Mouse (Mus musculus) thymus, postnatal 25 days (tissue): ENCODE results near the gene Tmem45a2.
"Not testable (repeated sequence)": the region's sequence is repeated elsewhere in the genome, so short reads cannot be mapped to it uniquely, and the experiment has no call there.

ENCODE experiments used
- DNase-seq: peaks from one replicate; pipeline ENCODE4 v3.0.0; 2022

The Tmem45a2 gene

DNA sequence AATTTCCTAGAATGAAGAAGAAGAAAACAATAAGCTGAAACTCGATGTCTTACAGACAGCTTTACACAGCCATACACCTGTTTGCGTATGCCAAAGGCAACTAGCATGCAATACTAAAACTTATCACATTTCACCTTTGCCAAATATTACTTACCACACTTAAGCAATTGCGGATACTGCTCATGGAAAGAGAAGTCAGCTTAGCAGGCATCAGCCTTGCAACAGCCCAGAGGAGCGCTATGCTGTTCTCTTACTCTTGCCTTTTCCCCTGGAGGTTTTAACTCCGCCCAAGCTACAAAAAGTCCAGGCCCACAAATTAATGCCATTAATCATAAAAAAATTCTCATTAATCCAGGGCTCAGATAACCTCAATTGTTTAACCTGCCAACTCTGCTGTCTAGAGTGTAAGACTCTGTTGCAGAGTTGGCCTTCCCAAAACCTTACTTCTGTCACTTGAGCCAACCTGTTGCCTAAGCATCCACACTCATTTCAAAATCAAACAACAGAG, at the start of gene Tmem45a2:
TSS of gene Tmem45a2 (minus strand) at position 241 of the 508 bp plus-strand sequence.
- DNase-seq: no peak

- DNase-seq: no peak
These were observed 46.4 kb upstream of the Tmem45a2 start for GRCm38 (mm10) chr16:57117562-57117961.

DNA sequence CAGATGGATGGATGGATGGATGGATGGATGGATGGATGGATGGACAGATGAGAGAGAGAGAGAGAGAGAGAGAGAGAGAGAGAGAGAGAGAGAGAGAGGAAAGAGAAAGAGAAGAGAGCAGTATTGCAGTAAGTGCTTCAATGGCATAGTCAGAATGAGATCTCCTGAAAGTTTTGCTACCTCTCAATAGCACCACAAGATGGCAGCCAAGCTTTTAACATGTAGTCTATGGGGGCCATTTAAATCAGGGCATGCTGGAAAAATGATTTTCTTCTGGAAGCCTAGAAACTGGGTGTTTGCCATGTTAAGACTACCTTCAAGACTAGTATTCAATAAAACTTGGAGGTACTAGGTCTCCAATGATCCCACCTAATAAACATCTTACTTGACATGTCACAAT, 44.9 kb upstream of the Tmem45a2 start:
- DNase-seq: no peak

DNA sequence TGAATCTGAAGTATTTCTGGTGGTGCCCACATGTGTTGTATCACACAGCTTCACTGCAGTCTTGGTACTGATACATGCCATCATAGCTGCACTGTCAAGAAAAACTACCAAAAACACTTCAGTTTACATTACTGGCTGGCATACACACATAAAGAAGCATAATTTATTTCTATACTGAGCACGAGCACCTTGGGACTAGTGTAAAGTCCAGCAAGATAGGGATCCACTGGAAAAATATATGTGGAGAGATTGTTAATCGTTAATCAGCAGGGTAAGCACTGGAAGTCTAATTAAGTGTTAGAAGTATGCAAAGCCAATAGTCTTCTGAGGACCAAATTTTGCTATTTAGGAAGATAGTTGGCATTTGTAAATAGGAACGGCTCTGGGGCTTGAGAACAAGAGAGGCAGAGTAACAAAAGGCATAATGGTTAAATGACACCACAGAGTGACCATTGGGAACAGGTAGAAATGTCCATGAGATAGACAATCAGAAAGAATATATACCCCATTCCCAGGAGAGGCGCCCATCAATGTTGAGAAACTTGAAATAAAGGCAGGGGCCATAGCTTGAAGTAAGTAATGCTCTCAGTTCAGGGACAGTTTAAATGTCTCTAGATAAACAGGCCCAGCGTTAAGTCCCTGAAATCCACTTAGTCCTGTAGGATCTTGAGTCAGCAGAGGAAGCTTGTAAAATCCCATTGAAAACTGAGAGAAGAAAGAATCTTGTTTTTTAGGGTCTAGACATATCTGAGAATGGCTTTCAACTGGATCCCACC, 35.2 kb upstream of the Tmem45a2 start:
- no peak for DNase-seq

DNA sequence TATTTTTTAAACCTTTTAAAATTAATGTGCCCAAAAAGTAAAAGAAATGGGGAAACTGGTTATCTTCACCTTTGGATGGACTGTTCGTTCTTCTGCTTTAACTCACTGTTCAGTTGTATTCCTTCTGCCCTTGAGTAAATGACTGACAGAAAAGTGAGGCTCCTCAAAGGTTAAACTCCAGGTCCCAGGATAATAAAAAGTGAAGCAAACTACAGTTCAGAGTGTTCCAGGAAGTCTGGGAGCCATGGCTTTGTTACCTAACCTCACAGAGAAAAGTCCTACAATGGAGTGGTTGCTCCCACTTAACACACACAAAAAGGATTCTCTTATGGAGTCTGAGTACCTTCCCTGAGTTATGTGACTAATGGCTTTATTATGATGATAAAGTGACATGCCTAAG, 30.0 kb upstream of the Tmem45a2 start:
- no peak for DNase-seq

- DNase-seq: no peak
These were observed 28.5 kb upstream of the Tmem45a2 start for GRCm38 (mm10) chr16:57099572-57100237.

DNA sequence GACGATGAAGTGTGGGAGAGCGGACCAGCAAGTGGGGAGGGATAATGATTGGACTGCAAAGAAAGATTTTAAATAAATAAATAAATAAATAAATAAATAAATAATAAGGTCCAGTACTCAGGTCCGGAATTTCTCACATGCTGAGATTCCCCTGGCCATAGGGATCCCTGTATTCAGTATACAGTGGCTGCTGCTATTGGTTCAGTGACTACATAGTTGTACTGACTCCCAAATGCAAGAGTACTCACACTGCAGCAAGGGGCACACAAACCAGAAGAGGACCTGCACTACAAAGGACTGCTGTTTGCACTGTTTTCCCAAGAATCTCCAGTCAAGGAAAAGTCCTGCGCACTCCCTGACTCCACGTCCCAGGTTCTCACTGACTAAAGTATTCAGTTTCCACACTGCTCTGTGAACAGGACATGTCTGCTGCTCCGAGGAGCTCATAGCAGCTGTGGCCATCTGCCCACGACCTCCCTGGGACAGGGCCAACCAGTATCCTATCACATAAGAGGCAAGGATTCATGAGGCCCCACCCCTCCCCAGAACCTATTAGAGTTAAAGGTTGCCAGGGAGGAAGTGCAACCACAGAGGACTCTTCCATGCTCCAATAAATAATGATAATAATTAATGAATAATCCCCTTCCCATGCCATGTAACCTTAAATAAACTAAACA, 27.4 kb upstream of the Tmem45a2 start:
- no peak for DNase-seq

GRCm38 (mm10) chr16:57092911-57093605, 21.9 kb upstream of the Tmem45a2 start:
- DNase-seq: no peak

DNA sequence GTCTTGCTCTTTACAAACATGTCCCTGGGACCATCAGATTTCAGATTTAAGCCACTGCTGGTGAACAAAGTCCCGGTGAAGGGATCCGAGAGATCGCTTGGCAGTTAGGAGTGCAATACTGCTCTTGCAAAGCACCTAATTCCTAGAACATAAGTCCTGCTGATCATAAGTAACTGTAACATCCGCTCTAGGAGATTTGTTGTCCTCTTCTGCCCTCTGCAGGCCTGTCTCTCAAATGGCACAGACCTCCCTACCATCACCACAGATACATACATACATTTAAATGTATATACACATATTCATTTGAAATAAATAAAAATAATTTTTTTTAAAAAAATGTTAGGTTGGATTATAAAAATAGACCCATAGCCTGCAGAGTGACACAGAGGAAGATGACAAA, 21.3 kb upstream of the Tmem45a2 start:
- DNase-seq: peak; percentile 50

GRCm38 (mm10) chr16:57079577-57079976, 8.4 kb upstream of the Tmem45a2 start:
- DNase-seq: no peak

DNA sequence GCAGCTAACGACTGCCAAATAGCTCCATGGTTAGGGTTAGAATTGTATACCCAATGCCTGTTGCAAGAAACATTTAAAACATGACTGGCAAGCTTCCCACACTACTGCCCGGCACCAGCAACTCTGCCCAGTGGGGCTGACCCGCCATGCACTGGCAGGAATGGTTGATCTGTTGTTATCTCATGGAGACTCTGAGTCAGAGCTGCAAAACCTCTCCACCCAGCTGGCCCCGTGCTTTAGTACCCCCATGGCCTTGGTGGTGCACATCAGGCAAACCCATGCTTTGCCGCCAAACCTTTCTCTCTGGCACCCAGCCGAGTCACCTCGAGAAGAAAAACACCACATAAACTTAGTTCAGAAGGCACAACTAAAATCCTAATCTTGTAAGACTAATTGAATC, 4.8 kb upstream of the Tmem45a2 start:
- no peak for DNase-seq

DNA sequence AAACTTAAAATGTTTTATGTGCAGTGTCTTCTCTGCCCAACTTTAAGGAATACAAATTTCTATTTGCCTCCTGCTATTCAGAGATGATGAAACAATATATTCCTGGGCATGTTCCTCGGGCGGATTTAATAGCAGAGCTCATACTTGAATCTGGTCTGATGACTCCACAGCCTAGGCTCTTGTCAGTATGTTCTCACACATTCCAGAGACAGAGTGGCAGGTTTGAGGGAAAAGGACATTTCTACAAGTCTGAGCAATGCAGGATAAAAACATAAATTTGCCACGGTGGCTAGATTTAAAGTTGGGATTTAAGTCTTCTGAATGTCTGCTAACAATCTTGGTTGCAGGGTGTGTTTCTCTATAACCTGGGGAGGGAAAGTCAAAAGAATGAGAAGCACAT, 9.1 kb downstream of the Tmem45a2 start:
- no peak for DNase-seq

DNA sequence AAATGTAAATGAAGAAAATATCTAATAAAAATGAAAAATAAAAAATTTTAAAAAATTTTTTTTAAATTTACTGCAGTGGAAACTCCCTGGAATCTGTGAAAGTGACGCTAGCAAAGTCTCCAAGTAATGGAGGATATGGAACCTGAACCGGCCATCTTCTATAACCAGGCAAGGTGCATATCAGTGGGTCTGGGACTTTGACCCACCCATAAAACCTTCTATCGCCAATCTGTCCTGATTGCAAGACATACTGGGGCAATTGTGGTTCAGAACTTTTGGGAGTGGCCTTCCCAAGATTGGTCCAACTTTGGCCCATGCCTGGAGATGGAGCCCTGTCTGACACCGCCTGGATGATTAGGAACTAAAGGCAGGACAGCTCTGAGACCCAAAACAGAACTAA, 14.2 kb downstream of the Tmem45a2 start:
- no peak for DNase-seq

DNA sequence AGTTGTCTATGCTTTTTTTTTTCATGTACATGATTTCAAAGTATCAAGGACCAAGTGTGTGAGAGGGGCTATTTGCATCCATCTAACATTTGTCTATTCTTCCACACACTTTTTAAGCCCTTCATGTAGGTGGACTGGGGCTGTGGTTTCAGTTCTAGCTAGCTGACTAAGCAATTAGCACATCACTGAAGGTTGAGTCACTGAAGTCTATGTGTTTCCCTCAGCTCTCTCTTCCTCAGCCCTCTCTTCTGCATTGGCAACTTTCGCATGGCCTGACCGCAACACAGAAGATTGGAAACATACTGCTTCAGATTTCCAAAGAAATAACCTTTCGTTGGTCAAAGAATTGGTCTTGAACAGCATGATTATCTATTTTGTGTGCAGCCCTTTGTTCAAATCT, 21.2 kb downstream of the Tmem45a2 start:
- DNase-seq: no peak

- DNase-seq: no peak
These were observed 32.6 kb downstream of the Tmem45a2 start for GRCm38 (mm10) chr16:57038600-57038999.

- DNase-seq: no peak
These were observed 40.9 kb downstream of the Tmem45a2 start for GRCm38 (mm10) chr16:57030150-57030885.

DNA sequence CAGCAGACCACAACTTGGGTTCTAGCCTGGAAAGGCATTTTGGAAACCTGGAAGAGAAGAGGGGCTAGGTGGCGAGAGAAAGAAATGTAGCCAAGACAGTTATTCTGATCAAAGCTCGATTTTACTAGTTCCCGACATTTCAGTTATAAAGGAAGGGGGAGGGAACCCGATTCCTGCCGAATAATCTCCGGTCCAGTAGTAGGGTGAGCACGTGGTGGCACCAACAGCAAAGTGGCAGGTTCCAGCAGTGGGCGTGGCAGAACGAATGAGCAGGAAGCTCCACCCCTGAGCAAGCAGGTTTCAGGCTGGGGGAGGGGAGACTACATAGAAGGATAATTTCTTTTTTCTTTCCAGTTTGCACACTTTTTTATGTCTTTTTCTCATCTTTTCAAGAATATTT, 72.9 kb downstream of the Tmem45a2 start:
- not testable (repeated sequence) for DNase-seq
